Mouse (Mus musculus): ENCODE measurements around the gene Synpo2. TPM values are rescaled to one million over a fixed set of nuclear protein-coding genes. Genes with fewer than 3 reads are reported as not detected.

The Synpo2 gene
- total and polyA plus RNA-seq, 3 experiments = 0.22 TPM; not detected in 2

- no peaks in the 10 kb centered on the region for H3K36me3 ChIP-seq (replicated peaks)
- no peaks in the 10 kb centered on the region for H3K4me1 ChIP-seq (ENCODE audit: insufficient read depth, low read depth, low read length)
- H3K9me3 ChIP-seq (replicated peaks) = no peaks in the 10 kb centered on the region
- no peak for ATAC-seq (ENCODE audit: extremely low read depth, insufficient number of reproducible peaks, low FRiP score, poor library complexity, severe bottlenecking)
- no peak for DNase-seq (ENCODE audit: low spot score)
- no peak overlapping the region for H3K4me3 ChIP-seq (ENCODE audit: low read depth, low read length)
- no peaks in the 10 kb centered on the region for H3K27me3 ChIP-seq (ENCODE audit: insufficient read depth, low read length)
- no peak for TF ChIP-seq CTCF (IDR thresholded peaks at IDR 0.05; ENCODE audit: low read depth, low read length)
- no peak for TF ChIP-seq POLR2AphosphoS5 (IDR thresholded peaks at IDR 0.05; ENCODE audit: insufficient replicate concordance, low read depth, low read length)
- no peak for TF ChIP-seq GATA1 (IDR thresholded peaks at IDR 0.05; ENCODE audit: borderline replicate concordance, low read length)
- no peak for TF ChIP-seq TAL1 (conservative IDR thresholded peaks at IDR 0.05; ENCODE audit: low read depth, low read length)
- no peak for TF ChIP-seq GATA2 (IDR thresholded peaks at IDR 0.05; ENCODE audit: borderline replicate concordance, low read depth, low read length)
Measured at GRCm38 (mm10) chr3:123065466-123065865, 170.5 kb downstream of the Synpo2 start.

DNA sequence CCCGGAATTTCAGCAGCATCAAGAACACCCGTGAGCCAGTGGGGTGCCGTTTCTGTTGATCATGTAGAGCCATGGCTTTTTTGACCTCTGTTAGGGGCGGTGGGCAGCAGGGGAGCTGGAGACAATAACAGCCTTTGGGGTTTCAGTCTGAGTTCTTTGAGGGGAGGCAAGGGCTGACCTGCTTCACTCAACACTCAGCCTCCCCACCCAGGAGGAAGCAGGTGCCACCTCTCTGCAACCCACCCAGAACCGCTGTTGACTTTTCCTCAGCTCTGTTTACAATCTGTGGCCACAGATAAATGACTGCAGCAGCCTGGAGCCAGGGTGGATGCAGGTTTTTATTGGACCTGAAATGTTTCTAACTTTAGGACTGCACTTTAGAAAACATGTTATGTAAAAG, 171.8 kb downstream of the Synpo2 start:
- no peak overlapping the region for H3K4me3 ChIP-seq (ENCODE audit: low read depth, low read length)

DNA sequence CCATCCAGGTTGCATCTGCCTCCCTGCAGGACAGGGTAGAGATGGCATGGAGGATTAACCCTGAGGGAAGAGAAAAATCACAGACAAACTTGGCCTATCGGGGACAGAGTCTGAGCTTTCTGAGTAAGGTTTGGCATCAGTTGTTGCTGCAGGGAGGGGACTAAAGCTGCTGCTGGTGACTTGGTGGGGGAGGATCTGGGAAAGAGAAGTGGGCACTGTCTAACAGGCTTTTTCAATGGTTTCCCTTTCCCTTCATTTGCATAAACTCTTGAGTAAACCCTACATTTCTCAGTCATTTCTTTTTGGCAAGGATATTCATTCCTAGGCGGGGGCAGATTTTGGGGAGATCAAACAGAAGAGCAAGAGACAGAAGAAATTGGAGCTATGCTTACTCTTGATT, 174.0 kb downstream of the Synpo2 start:
- Histone ChIP-seq H3K36me3 (replicated peaks) (no peaks in the 10 kb centered on the region), H3K4me3 (ENCODE audit: low read depth, low read length) (no peak overlapping the region), H3K9me3 (replicated peaks) (no peaks in the 10 kb centered on the region), H3K4me1 (ENCODE audit: insufficient read depth, low read depth, low read length) (no peaks in the 10 kb centered on the region), H3K27me3 (ENCODE audit: insufficient read depth, low read length) (no peaks in the 10 kb centered on the region)
- TF ChIP-seq GATA1 (IDR thresholded peaks at IDR 0.05; ENCODE audit: borderline replicate concordance, low read length) (no peak), TAL1 (conservative IDR thresholded peaks at IDR 0.05; ENCODE audit: low read depth, low read length) (no peak), GATA2 (IDR thresholded peaks at IDR 0.05; ENCODE audit: borderline replicate concordance, low read depth, low read length) (no peak), POLR2AphosphoS5 (IDR thresholded peaks at IDR 0.05; ENCODE audit: insufficient replicate concordance, low read depth, low read length) (no peak), CTCF (IDR thresholded peaks at IDR 0.05; ENCODE audit: low read depth, low read length) (no peak)
- ATAC-seq (ENCODE audit: extremely low read depth, insufficient number of reproducible peaks, low FRiP score, poor library complexity, severe bottlenecking) (no peak), DNase-seq (ENCODE audit: low spot score) (no peak)

More for the DNA sequence above, 171.8 kb downstream of the Synpo2 start:
- H3K27me3 ChIP-seq (ENCODE audit: insufficient read depth, low read length) = no peaks in the 10 kb centered on the region
- no peak for DNase-seq (ENCODE audit: low spot score)
- H3K4me1 ChIP-seq (ENCODE audit: insufficient read depth, low read depth, low read length) = no peaks in the 10 kb centered on the region
- TF ChIP-seq CTCF (IDR thresholded peaks at IDR 0.05; ENCODE audit: low read depth, low read length) (no peak), GATA2 (IDR thresholded peaks at IDR 0.05; ENCODE audit: borderline replicate concordance, low read depth, low read length) (no peak), GATA1 (IDR thresholded peaks at IDR 0.05; ENCODE audit: borderline replicate concordance, low read length) (no peak), POLR2AphosphoS5 (IDR thresholded peaks at IDR 0.05; ENCODE audit: insufficient replicate concordance, low read depth, low read length) (no peak), TAL1 (conservative IDR thresholded peaks at IDR 0.05; ENCODE audit: low read depth, low read length) (no peak)
- no peaks in the 10 kb centered on the region for H3K9me3 ChIP-seq (replicated peaks)
- H3K36me3 ChIP-seq (replicated peaks) = no peaks in the 10 kb centered on the region
- no peak for ATAC-seq (ENCODE audit: extremely low read depth, insufficient number of reproducible peaks, low FRiP score, poor library complexity, severe bottlenecking)

- no peak for DNase-seq (ENCODE audit: low spot score)
- no peak for ATAC-seq (ENCODE audit: extremely low read depth, insufficient number of reproducible peaks, low FRiP score, poor library complexity, severe bottlenecking)
- H3K4me3 ChIP-seq (ENCODE audit: low read depth, low read length) = no peak overlapping the region
Measured at GRCm38 (mm10) chr3:123058832-123059231, 177.1 kb downstream of the Synpo2 start.

DNA sequence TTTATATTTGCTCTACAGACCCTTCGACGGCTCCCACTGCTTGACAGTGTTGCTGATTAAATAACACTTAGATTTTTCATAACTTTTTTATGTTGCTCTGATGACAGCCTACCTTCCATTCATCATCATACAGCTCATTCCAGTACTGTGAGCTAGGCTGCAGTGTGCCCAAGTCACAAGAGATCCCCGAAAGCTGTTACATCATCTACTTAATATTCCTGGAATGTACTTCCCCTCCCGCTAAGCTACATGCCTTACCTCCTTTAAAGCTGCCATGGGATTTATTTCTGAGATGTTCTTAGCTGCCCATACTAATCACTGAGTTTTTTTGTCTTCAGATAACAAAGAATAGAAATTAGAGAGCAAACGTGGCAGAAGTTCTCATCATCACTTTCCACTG, 181.8 kb downstream of the Synpo2 start:
- Histone ChIP-seq H3K9me3 (replicated peaks) (no peaks in the 10 kb centered on the region), H3K36me3 (replicated peaks) (no peaks in the 10 kb centered on the region), H3K4me3 (ENCODE audit: low read depth, low read length) (no peak overlapping the region), H3K4me1 (ENCODE audit: insufficient read depth, low read depth, low read length) (no peaks in the 10 kb centered on the region), H3K27me3 (ENCODE audit: insufficient read depth, low read length) (no peaks in the 10 kb centered on the region)
- TF ChIP-seq POLR2AphosphoS5 (IDR thresholded peaks at IDR 0.05; ENCODE audit: insufficient replicate concordance, low read depth, low read length) (no peak), TAL1 (conservative IDR thresholded peaks at IDR 0.05; ENCODE audit: low read depth, low read length) (no peak), GATA1 (IDR thresholded peaks at IDR 0.05; ENCODE audit: borderline replicate concordance, low read length) (no peak), GATA2 (IDR thresholded peaks at IDR 0.05; ENCODE audit: borderline replicate concordance, low read depth, low read length) (no peak), CTCF (IDR thresholded peaks at IDR 0.05; ENCODE audit: low read depth, low read length) (no peak)
- no peak for DNase-seq (ENCODE audit: low spot score)
- ATAC-seq (ENCODE audit: extremely low read depth, insufficient number of reproducible peaks, low FRiP score, poor library complexity, severe bottlenecking) = no peak

More at GRCm38 (mm10) chr3:123058832-123059231, 177.1 kb downstream of the Synpo2 start:
- Histone ChIP-seq H3K9me3 (replicated peaks) (no peaks in the 10 kb centered on the region), H3K4me1 (ENCODE audit: insufficient read depth, low read depth, low read length) (no peaks in the 10 kb centered on the region), H3K27me3 (ENCODE audit: insufficient read depth, low read length) (no peaks in the 10 kb centered on the region), H3K36me3 (replicated peaks) (no peaks in the 10 kb centered on the region)
- no peak for TF ChIP-seq GATA2 (IDR thresholded peaks at IDR 0.05; ENCODE audit: borderline replicate concordance, low read depth, low read length)
- no peak for TF ChIP-seq CTCF (IDR thresholded peaks at IDR 0.05; ENCODE audit: low read depth, low read length)
- no peak for TF ChIP-seq POLR2AphosphoS5 (IDR thresholded peaks at IDR 0.05; ENCODE audit: insufficient replicate concordance, low read depth, low read length)
- no peak for TF ChIP-seq GATA1 (IDR thresholded peaks at IDR 0.05; ENCODE audit: borderline replicate concordance, low read length)
- TF ChIP-seq TAL1 (conservative IDR thresholded peaks at IDR 0.05; ENCODE audit: low read depth, low read length) = no peak

DNA sequence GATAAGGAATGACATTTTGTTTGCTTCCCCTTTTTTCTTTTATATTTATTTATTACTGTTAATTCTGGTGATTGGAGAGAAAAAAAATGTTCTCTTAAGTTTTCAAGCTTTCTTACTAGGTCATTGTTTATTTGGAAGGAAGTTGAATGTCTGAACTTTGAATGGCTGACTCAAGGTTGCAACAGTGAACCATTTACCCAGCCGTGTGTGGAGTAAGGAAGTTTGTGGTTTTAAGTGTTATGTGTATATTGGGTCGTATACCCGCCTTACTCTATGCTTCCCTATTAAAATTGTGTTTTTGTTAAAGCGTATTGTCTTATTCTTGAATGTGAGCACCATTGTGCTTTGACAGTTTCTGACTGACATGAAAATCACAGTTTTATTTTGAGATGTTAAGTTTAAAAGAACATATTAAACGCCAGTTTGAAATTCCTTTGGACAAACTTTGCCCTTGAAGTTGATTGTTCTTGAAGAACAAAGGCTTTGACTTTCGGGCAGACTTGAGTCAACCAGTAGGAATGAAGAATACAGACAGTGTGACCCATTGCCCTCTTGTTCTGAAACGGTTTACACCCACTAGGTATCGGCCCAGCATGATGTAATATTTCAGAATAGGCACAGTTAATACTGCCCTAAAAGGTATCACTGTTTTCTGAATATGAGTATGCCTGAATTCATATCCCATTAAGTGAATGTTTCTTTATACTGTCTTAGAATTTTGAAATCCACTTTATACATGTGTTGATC, 182.6 kb downstream of the Synpo2 start:
- ATAC-seq (ENCODE audit: extremely low read depth, insufficient number of reproducible peaks, low FRiP score, poor library complexity, severe bottlenecking) = no peak
- Histone ChIP-seq H3K4me3 (ENCODE audit: low read depth, low read length) (no peak overlapping the region), H3K36me3 (replicated peaks) (no peaks in the 10 kb centered on the region), H3K27me3 (ENCODE audit: insufficient read depth, low read length) (no peaks in the 10 kb centered on the region), H3K4me1 (ENCODE audit: insufficient read depth, low read depth, low read length) (no peaks in the 10 kb centered on the region), H3K9me3 (replicated peaks) (no peaks in the 10 kb centered on the region)
- TF ChIP-seq POLR2AphosphoS5 (IDR thresholded peaks at IDR 0.05; ENCODE audit: insufficient replicate concordance, low read depth, low read length) = no peak
- no peak for TF ChIP-seq TAL1 (conservative IDR thresholded peaks at IDR 0.05; ENCODE audit: low read depth, low read length)
- no peak for TF ChIP-seq GATA1 (IDR thresholded peaks at IDR 0.05; ENCODE audit: borderline replicate concordance, low read length)
- TF ChIP-seq GATA2 (IDR thresholded peaks at IDR 0.05; ENCODE audit: borderline replicate concordance, low read depth, low read length) = no peak
- no peak for TF ChIP-seq CTCF (IDR thresholded peaks at IDR 0.05; ENCODE audit: low read depth, low read length)
- DNase-seq (ENCODE audit: low spot score) = no peak

Measured in G1E (cell line).